Mouse (Mus musculus) hindbrain, postnatal 0 days (tissue): Measurements from ENCODE around the gene Eif3g. TPM values are rescaled to one million over a fixed set of nuclear protein-coding genes. Genes with fewer than 3 reads are reported as not detected.

ENCODE experiments used
- ATAC-seq: fragments of 200-750 bp; cut with Nextera tagmentation; 2 replicates; pipeline ENCODE4 v1.8.0; 2017; ENCODE audit warnings: mild to moderate bottlenecking, moderate TSS enrichment, moderate library complexity
- DNase-seq: peaks from one replicate; pipeline ENCODE4 v3.0.0-alpha.2; 2015; ENCODE audit warnings: low spot score
- H3K27ac ChIP-seq: fragments of 300-500 bp; sonication (generic); 2 replicates; pipeline ENCODE4 v1.5.1; 2014; ENCODE audit warnings: mild to moderate bottlenecking
- H3K27me3 ChIP-seq: fragments of 300-500 bp; sonication (generic); 2 replicates; pipeline ENCODE4 v1.6.1; 2014; ENCODE audit warnings: low read length, mixed read lengths; ENCODE audit not compliant: insufficient read depth
- H3K36me3 ChIP-seq: fragments of 300-500 bp; sonication (generic); 2 replicates; pipeline ENCODE4 v1.6.1; 2014; ENCODE audit warnings: low read length, mixed read lengths; ENCODE audit not compliant: insufficient read depth
- H3K4me1 ChIP-seq: fragments of 300-500 bp; sonication (generic); 2 replicates; pipeline ENCODE4 v1.6.1; 2014; ENCODE audit warnings: antibody characterized with exemption, low read length, mixed read lengths; ENCODE audit not compliant: insufficient read depth
- H3K4me2 ChIP-seq: fragments of 300-500 bp; sonication (generic); 2 replicates; pipeline ENCODE4 v1.6.1; 2014; ENCODE audit warnings: low read depth, mild to moderate bottlenecking, low read length, moderate library complexity, mixed read lengths
- H3K4me3 ChIP-seq: fragments of 300-500 bp; sonication (generic); 2 replicates; pipeline ENCODE4 v1.5.1; 2014; ENCODE audit warnings: low read length
- H3K9ac ChIP-seq: fragments of 300-500 bp; sonication (generic); replicated peaks from 2 replicates; pipeline ENCODE4 v1.6.1; 2014; ENCODE audit warnings: mild to moderate bottlenecking, low read length, moderate library complexity, mixed read lengths
- H3K9me3 ChIP-seq: fragments of 300-500 bp; sonication (generic); 2 replicates; pipeline ENCODE4 v1.6.1; 2016; ENCODE audit warnings: low read length, mixed read lengths
- CTCF ChIP-seq: IDR thresholded peaks from 2 replicates; pipeline ENCODE4 v1.5.1; 2016; ENCODE audit warnings: antibody characterized with exemption, control low read depth, low read depth
- WGBS: fragments of 180-500 bp; shearing (Covaris S2); extraction: QIAGEN DNeasy Blood & Tissue Kit; methylation state at CpG from one replicate; pipeline ENCODE4 v1.1.7; 2014; 5-methylcytosine and 5-hydroxymethylcytosine counted together
- microRNA-seq, 2 experiments: library from miRNA; unstranded; fragments of <30 nt; microRNA quantifications; one replicate each; pipeline ENCODE4; 2016
- polyA plus RNA-seq: library from polyadenylated mRNA; unstranded; fragments of >200 nt; fragmentation: Nextera tagmentation; extraction: Ambion mirVana; gene quantifications from 2 replicates; pipeline ENCODE4 v1.2.1, GENCODE M21; 2015
- total RNA-seq: library from RNA; depleted of rRNA; stranded (reverse); fragments of >200 nt; gene quantifications from 2 replicates; pipeline ENCODE4 v1.2.3, GENCODE M21; 2014; rRNA removed

Eif3g gene
- total and polyA plus RNA-seq, 2 experiments from 2014 or later: 76.1 to 225 TPM

DNA sequence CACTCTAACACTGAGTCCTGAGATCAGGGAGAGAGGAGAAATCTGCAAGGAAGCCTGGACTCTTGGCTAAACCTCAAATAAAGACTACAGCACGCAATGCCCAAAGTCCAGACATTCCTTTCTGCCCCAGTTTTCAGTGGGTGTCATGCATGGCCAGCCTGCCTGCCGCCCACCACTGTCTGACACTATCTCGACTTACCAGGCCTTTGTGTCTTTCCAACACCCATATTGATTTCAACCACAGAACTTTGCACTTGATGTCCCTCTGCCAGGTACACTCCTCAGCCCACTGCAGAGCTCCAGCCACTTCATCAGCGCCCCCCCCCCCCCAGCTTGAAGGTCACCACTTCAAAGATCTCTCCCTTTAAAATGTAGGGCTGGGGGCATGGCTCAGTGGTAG lies 36.2 kb downstream of the Eif3g start:
- WGBS: 65% methylated on average over 4 of the region's 4 CpGs
- H3K4me3 ChIP-seq: no peak overlapping the region
- no peaks in the 10 kb centered on the region for H3K9me3 ChIP-seq
- DNase-seq (no peak), ATAC-seq (no peak)
- H3K4me1 ChIP-seq: no peaks in the 10 kb centered on the region
- no peaks in the 10 kb centered on the region for H3K27me3 ChIP-seq
- TF ChIP-seq CTCF: no peak
- no peak overlapping the region for H3K4me2 ChIP-seq
- H3K9ac ChIP-seq: no peak overlapping the region
- H3K27ac ChIP-seq: no peak overlapping the region
- no peaks in the 10 kb centered on the region for H3K36me3 ChIP-seq

DNA sequence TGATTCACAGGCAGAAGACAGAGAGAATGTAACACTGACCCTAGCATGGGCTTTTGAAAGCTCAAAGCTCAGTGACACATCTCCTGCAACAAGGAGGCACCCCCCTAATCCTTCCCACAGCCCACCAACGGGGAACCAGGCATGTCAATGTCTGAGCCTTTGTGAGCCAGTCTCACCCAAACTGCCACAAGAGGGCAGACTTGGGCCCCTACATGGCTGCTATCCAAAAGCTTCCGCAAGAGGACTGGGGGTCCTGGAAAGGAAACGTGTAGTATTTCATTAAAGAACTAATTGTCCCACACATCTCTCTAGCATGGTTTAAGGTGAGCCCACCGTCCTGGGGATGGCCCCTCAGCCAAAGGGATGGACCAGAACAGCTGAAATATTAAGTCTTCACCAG lies 36.6 kb downstream of the Eif3g start:
- Histone ChIP-seq H3K4me1 (no peaks in the 10 kb centered on the region), H3K9me3 (no peaks in the 10 kb centered on the region), H3K36me3 (no peaks in the 10 kb centered on the region), H3K9ac (no peak overlapping the region), H3K27ac (no peak overlapping the region), H3K4me3 (no peak overlapping the region), H3K27me3 (no peaks in the 10 kb centered on the region), H3K4me2 (no peak overlapping the region)
- DNase-seq (peak; percentile 70), ATAC-seq (0 out of 2 replicates have a peak, but pooled peaks have one; percentile 10)
- peak; percentile 66 for TF ChIP-seq CTCF
- 9% methylated on average over 4 of the region's 4 CpGs for WGBS

DNA sequence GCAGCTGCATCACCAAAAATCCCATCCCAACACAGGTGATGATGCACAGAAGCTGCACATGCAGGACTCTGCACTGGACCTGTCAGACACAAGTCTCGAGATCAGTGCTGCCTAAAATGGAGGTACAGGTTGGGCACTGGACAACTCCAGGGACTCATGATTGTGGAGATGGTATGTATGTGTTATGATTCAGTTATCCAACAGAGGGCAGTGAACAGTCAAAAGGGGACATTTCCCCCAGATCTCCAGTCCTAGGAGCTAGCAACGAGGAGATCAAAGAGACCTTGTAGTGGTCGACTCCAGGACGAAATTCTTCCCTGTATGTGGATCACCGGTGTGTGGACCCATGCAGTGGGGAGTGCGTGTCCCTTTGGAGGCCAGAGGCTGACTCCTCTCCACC lies 38.5 kb downstream of the Eif3g start:
- 41% methylated on average over 6 of the region's 6 CpGs for WGBS
- TF ChIP-seq CTCF: no peak
- no peak overlapping the region for H3K9ac ChIP-seq
- no peaks in the 10 kb centered on the region for H3K36me3 ChIP-seq
- no peak overlapping the region for H3K4me2 ChIP-seq
- no peaks in the 10 kb centered on the region for H3K27me3 ChIP-seq
- ATAC-seq (no peak), DNase-seq (no peak)
- no peaks in the 10 kb centered on the region for H3K4me1 ChIP-seq
- H3K27ac ChIP-seq: no peak overlapping the region
- no peaks in the 10 kb centered on the region for H3K9me3 ChIP-seq
- H3K4me3 ChIP-seq: no peak overlapping the region

- TF ChIP-seq CTCF: no peak
- ATAC-seq (no peak), DNase-seq (peak; percentile 23)
- Histone ChIP-seq H3K9me3 (no peaks in the 10 kb centered on the region), H3K4me1 (no peaks in the 10 kb centered on the region), H3K27ac (no peak overlapping the region), H3K4me2 (no peak overlapping the region), H3K36me3 (no peaks in the 10 kb centered on the region), H3K4me3 (no peak overlapping the region), H3K9ac (no peak overlapping the region), H3K27me3 (no peaks in the 10 kb centered on the region)
- WGBS: 12% methylated on average over 6 of the region's 6 CpGs
These were observed 41.3 kb downstream of the Eif3g start for GRCm38 (mm10) chr9:20857131-20857530.

GRCm38 (mm10) chr9:20850179-20850578 lies 48.2 kb downstream of the Eif3g start:
- DNase-seq: no peak
- Histone ChIP-seq H3K4me3 (no peak overlapping the region), H3K36me3 (no peaks in the 10 kb centered on the region), H3K4me2 (no peak overlapping the region), H3K9ac (no peak overlapping the region), H3K27ac (no peak overlapping the region), H3K9me3 (no peaks in the 10 kb centered on the region), H3K27me3 (no peaks in the 10 kb centered on the region), H3K4me1 (no peaks in the 10 kb centered on the region)
- no peak for TF ChIP-seq CTCF
- 85% methylated on average over 2 of the region's 2 CpGs for WGBS
- no peak for ATAC-seq

Small RNA genes lying within 50 kb of the gene (microRNA-seq; reads per million reads assigned to microRNA genes)
- gene Mir7081: 0.36 to 1.8 reads per million in 2 experiments

Other genes starting within 250 kb of the Eif3g start
- gene Pin1, start 246.5 kb downstream of the Eif3g start, total RNA-seq: 31.7 and 44.3 TPM in 2 replicates
- 65.7 and 68.0 TPM in 2 replicates for gene Pin1, start 246.5 kb downstream of the Eif3g start, polyA plus RNA-seq
- gene Olfm2, start 152.3 kb downstream of the Eif3g start, total RNA-seq: 317 and 346 TPM in 2 replicates
- 190 and 213 TPM in 2 replicates for gene Olfm2, start 152.3 kb downstream of the Eif3g start, polyA plus RNA-seq
- 3.3 and 4.0 TPM in 2 replicates for gene Col5a3, start 83.6 kb downstream of the Eif3g start, total RNA-seq
- 1.1 and 1.5 TPM in 2 replicates for gene Col5a3, start 83.6 kb downstream of the Eif3g start, polyA plus RNA-seq
- not detected in 2 replicates for gene Rdh8, start 80.1 kb downstream of the Eif3g start, total RNA-seq
- gene Rdh8, start 80.1 kb downstream of the Eif3g start, polyA plus RNA-seq: not detected in 2 replicates
- gene A230050P20Rik, start 30.0 kb downstream of the Eif3g start, total RNA-seq: 22.8 and 26.0 TPM in 2 replicates
- 32.7 and 34.1 TPM in 2 replicates for gene A230050P20Rik, start 30.0 kb downstream of the Eif3g start, polyA plus RNA-seq
- 10.9 and 12.1 TPM in 2 replicates for gene Angptl6, start 18.9 kb downstream of the Eif3g start, total RNA-seq
- 10.9 and 11.1 TPM in 2 replicates for gene Angptl6, start 18.9 kb downstream of the Eif3g start, polyA plus RNA-seq
- gene Ppan, start 10.4 kb downstream of the Eif3g start, total RNA-seq: 45.4 and 57.4 TPM in 2 replicates
- gene Ppan, start 10.4 kb downstream of the Eif3g start, polyA plus RNA-seq: 36.8 and 44.1 TPM in 2 replicates
- gene Dnmt1, start 61.3 kb upstream of the Eif3g start, total RNA-seq: 78.2 and 86.5 TPM in 2 replicates
- 36.1 and 36.2 TPM in 2 replicates for gene Dnmt1, start 61.3 kb upstream of the Eif3g start, polyA plus RNA-seq
- 3.4 and 6.0 TPM in 2 replicates for gene S1pr2, start 78.2 kb upstream of the Eif3g start, total RNA-seq
- 6.9 and 8.5 TPM in 2 replicates for gene S1pr2, start 78.2 kb upstream of the Eif3g start, polyA plus RNA-seq
- 104 and 107 TPM in 2 replicates for gene Mrpl4, start 104.1 kb upstream of the Eif3g start, total RNA-seq
- gene Mrpl4, start 104.1 kb upstream of the Eif3g start, polyA plus RNA-seq: 117 and 124 TPM in 2 replicates
- 4.3 and 5.0 TPM in 2 replicates for gene Icam1, start 117.4 kb upstream of the Eif3g start, total RNA-seq
- gene Icam1, start 117.4 kb upstream of the Eif3g start, polyA plus RNA-seq: 3.8 and 4.4 TPM in 2 replicates
- not detected in 2 replicates for gene Icam4, start 130.8 kb upstream of the Eif3g start, total RNA-seq
- gene Icam4, start 130.8 kb upstream of the Eif3g start, polyA plus RNA-seq: 0.15 TPM in 1 of 2 replicates, not detected in the other
- gene Icam5, start 133.4 kb upstream of the Eif3g start, total RNA-seq: 9.1 and 9.7 TPM in 2 replicates
- gene Icam5, start 133.4 kb upstream of the Eif3g start, polyA plus RNA-seq: 3.6 and 3.7 TPM in 2 replicates
- gene Zglp1, start 168.5 kb upstream of the Eif3g start, total RNA-seq: 1.1 and 2.2 TPM in 2 replicates
- 0.16 TPM in 1 of 2 replicates, not detected in the other for gene Zglp1, start 168.5 kb upstream of the Eif3g start, polyA plus RNA-seq
- 0.50 and 0.73 TPM in 2 replicates for gene Gm49373, start 174.5 kb upstream of the Eif3g start, total RNA-seq
- gene Gm49373, start 174.5 kb upstream of the Eif3g start, polyA plus RNA-seq: 0.37 and 0.48 TPM in 2 replicates
- 70.9 and 95.6 TPM in 2 replicates for gene Fdx1l, start 175.0 kb upstream of the Eif3g start, total RNA-seq
- gene Fdx1l, start 175.0 kb upstream of the Eif3g start, polyA plus RNA-seq: 83.9 and 86.5 TPM in 2 replicates
- 0.11 and 2.7 TPM in 2 replicates for gene Gm38431, start 193.4 kb upstream of the Eif3g start, total RNA-seq
- gene Gm38431, start 193.4 kb upstream of the Eif3g start, polyA plus RNA-seq: 0.16 and 0.96 TPM in 2 replicates
- gene Raver1, start 193.4 kb upstream of the Eif3g start, total RNA-seq: 43.2 and 51.9 TPM in 2 replicates
- 19.7 and 21.7 TPM in 2 replicates for gene Raver1, start 193.4 kb upstream of the Eif3g start, polyA plus RNA-seq
- gene Tyk2, start 232.6 kb upstream of the Eif3g start, total RNA-seq: 10.8 and 15.4 TPM in 2 replicates
- 5.7 and 6.2 TPM in 2 replicates for gene Tyk2, start 232.6 kb upstream of the Eif3g start, polyA plus RNA-seq